Mouse (Mus musculus) cerebellum, adult 2 months (tissue): ENCODE measurements around the gene Ss18l2.

Experiments used
- CTCF ChIP-seq: fragments of 200-500 bp; IDR thresholded peaks from 2 replicates; pipeline ENCODE4 v1.5.1; 2011; ENCODE audit warnings: low read depth, mild to moderate bottlenecking, control low read depth, low read length, moderate library complexity, borderline replicate concordance; ENCODE audit not compliant: insufficient read depth
- POLR2A ChIP-seq: fragments of 200-500 bp; IDR thresholded peaks from 2 replicates; pipeline ENCODE4 v1.6.1; 2011; ENCODE audit warnings: low read length, control low read depth, borderline replicate concordance; ENCODE audit not compliant: insufficient read depth

- TF ChIP-seq CTCF (no peak), POLR2A (no peak)
These were observed 43.0 kb upstream of the Ss18l2 start for GRCm38 (mm10) chr9:121666957-121667630.
